Mouse (Mus musculus) testis, adult 2 months (tissue): ENCODE measurements around the gene Glp2r. TPM values are rescaled to one million over a fixed set of nuclear protein-coding genes. Genes with fewer than 3 reads are reported as not detected.

ENCODE experiments used
- H3K27ac ChIP-seq: fragments of 200-500 bp; 2 replicates; pipeline ENCODE4 v1.5.1; 2012; ENCODE audit warnings: low read depth, low read length; ENCODE audit not compliant: control insufficient read depth, insufficient read depth
- H3K27me3 ChIP-seq: fragments of 200-500 bp; 2 replicates; pipeline ENCODE4 v1.6.1; 2012; ENCODE audit warnings: mild to moderate bottlenecking, low read length, moderate library complexity; ENCODE audit not compliant: control insufficient read depth, insufficient read depth
- H3K36me3 ChIP-seq: fragments of 200-500 bp; 2 replicates; pipeline ENCODE4 v1.6.1; 2012; ENCODE audit warnings: mild to moderate bottlenecking, low read length; ENCODE audit not compliant: control insufficient read depth, insufficient read depth
- H3K4me1 ChIP-seq: fragments of 200-500 bp; 2 replicates; pipeline ENCODE4 v1.6.1; 2012; ENCODE audit warnings: low read length; ENCODE audit not compliant: control insufficient read depth, insufficient read depth
- H3K4me3 ChIP-seq: fragments of 200-500 bp; 2 replicates; pipeline ENCODE4 v1.5.1; 2012; ENCODE audit warnings: low read depth, mild to moderate bottlenecking, low read length, moderate library complexity, mixed read lengths; ENCODE audit not compliant: control insufficient read depth
- CTCF ChIP-seq: fragments of 200-500 bp; IDR thresholded peaks from 2 replicates; pipeline ENCODE4 v1.5.1; 2012; ENCODE audit warnings: low read depth, mild to moderate bottlenecking, inconsistent platforms, low read length, moderate library complexity; ENCODE audit not compliant: control insufficient read depth, insufficient read depth, insufficient replicate concordance
- POLR2A ChIP-seq: fragments of 200-500 bp; IDR thresholded peaks from 2 replicates; pipeline ENCODE4 v1.6.1; 2012; ENCODE audit warnings: low read depth, mild to moderate bottlenecking, inconsistent platforms, low read length, moderate library complexity; ENCODE audit not compliant: control insufficient read depth
- polyA plus RNA-seq: library from polyadenylated mRNA; depleted of rRNA; stranded (reverse); fragments of >200 nt; gene quantifications from 2 replicates; pipeline ENCODE4 v1.2.3, GENCODE M21; 2012

Gene Glp2r
- polyA plus RNA-seq, 1 experiment = 0.73 TPM

DNA sequence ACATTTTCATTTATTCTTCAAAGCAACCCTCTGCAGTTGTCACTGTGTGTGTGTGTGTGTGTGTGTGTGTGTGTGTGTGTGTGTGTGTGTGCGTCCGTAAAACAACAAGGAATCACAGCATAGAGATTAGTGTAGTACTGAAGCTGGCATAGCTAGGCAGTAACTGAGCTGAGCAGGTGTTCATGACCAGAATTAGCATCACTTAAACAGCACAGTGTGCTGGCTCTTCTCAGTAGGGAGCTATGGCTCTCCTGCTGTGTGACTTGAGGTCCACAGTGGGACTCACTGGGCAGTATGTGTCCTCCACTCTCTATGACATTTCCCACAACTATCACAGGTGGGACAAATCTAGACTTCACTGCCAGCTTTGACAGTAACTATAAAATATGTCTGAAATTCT, 39.9 kb downstream of the Glp2r start:
- TF ChIP-seq POLR2A = no peak
- no peak for TF ChIP-seq CTCF
- H3K4me1 ChIP-seq = no peaks in the 10 kb centered on the region
- H3K4me3 ChIP-seq = no peak overlapping the region
- no peaks in the 10 kb centered on the region for H3K36me3 ChIP-seq
- no peak overlapping the region for H3K27ac ChIP-seq
- H3K27me3 ChIP-seq = no peaks in the 10 kb centered on the region

DNA sequence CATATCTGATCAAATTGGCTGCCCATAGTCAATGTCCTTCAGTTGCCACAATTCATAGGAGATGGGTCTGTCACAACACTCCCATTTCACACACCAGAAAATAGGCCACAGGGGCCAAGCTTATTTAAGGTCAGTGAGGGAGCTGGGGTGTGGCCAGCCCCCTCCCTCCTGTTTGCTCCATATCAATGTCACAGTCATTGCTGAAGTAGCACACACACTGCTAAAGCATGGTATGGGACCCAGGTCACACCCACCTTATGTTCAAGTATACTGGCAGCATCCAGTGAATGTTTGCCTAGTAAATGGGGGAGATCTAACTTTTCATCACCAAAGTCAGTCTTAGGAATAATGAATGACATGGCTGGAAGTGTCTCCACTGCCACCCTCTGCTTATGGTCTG, 42.2 kb downstream of the Glp2r start:
- no peak overlapping the region for H3K4me3 ChIP-seq
- H3K4me1 ChIP-seq = no peaks in the 10 kb centered on the region
- H3K27me3 ChIP-seq = no peaks in the 10 kb centered on the region
- no peak overlapping the region for H3K27ac ChIP-seq
- no peaks in the 10 kb centered on the region for H3K36me3 ChIP-seq
- TF ChIP-seq POLR2A (no peak), CTCF (no peak)

- Histone ChIP-seq H3K4me3 (no peak overlapping the region), H3K4me1 (no peaks in the 10 kb centered on the region), H3K27me3 (no peaks in the 10 kb centered on the region), H3K36me3 (no peaks in the 10 kb centered on the region), H3K27ac (no peak overlapping the region)
- TF ChIP-seq CTCF = no peak
- TF ChIP-seq POLR2A = no peak
Measured at GRCm38 (mm10) chr11:67727095-67727494, 43.9 kb downstream of the Glp2r start.

GRCm38 (mm10) chr11:67723231-67724013, 47.5 kb downstream of the Glp2r start:
- no peak overlapping the region for H3K27ac ChIP-seq
- no peaks in the 10 kb centered on the region for H3K36me3 ChIP-seq
- H3K27me3 ChIP-seq = no peaks in the 10 kb centered on the region
- TF ChIP-seq POLR2A = no peak
- TF ChIP-seq CTCF = no peak
- no peaks in the 10 kb centered on the region for H3K4me1 ChIP-seq
- H3K4me3 ChIP-seq = no peak overlapping the region

DNA sequence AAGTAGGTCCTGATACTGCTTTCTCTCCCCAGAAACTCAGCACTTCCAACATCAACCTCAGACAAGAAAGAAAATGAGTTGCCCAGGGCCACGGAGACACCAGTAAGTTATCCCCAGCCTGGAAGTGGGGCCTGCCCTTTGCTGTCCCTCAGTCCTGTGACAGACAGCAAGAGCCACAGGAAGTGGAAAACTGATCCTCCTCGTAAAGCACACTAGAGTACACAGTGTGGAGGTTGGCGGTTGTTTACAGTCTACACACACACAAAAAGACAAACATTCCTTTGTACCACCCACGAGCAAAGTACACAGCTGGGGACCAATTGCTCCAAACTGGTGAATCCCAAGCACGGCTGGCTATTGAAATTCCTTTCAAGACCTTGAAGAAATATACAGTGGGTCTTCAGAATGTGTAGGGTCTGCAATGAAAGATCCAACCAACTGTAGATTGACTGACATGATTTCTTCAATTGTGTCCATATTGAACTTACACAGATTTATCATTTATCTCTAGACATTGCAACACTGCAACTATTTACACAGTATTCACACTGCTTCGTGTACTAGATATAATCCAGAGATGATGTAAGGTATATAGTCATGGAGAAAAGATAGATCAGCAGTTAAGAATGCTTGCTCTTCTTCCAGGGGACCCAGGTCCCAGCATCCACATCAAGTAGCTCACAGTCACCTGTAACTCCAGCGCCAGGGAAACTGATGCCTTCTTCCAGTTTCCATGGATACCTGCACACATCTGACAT, 48.4 kb downstream of the Glp2r start:
- Histone ChIP-seq H3K27ac (no peak overlapping the region), H3K27me3 (no peaks in the 10 kb centered on the region), H3K4me3 (no peak overlapping the region), H3K36me3 (no peaks in the 10 kb centered on the region), H3K4me1 (no peaks in the 10 kb centered on the region)
- TF ChIP-seq POLR2A = no peak
- no peak for TF ChIP-seq CTCF

DNA sequence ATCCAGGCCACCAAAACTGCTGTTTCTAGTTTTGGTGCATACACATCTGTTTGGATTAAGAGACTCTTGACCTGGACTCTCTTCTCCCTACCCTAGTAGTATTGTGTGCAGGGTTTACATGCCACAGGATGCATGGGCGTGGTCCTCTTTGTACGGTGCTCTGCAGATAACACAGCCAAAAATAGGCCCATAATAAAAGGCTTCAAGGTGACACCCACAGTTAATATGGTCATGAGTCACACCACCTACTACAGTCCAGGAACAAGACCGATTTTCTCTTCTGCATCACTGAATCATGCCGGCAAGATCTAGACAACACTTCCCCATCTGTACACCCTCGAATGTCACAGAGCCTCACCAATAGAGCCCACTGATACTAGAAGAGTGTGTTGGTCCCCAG, 49.5 kb downstream of the Glp2r start:
- TF ChIP-seq POLR2A (no peak), CTCF (no peak)
- H3K27me3 ChIP-seq = no peaks in the 10 kb centered on the region
- H3K36me3 ChIP-seq = no peaks in the 10 kb centered on the region
- no peaks in the 10 kb centered on the region for H3K4me1 ChIP-seq
- no peak overlapping the region for H3K27ac ChIP-seq
- H3K4me3 ChIP-seq = no peak overlapping the region

DNA sequence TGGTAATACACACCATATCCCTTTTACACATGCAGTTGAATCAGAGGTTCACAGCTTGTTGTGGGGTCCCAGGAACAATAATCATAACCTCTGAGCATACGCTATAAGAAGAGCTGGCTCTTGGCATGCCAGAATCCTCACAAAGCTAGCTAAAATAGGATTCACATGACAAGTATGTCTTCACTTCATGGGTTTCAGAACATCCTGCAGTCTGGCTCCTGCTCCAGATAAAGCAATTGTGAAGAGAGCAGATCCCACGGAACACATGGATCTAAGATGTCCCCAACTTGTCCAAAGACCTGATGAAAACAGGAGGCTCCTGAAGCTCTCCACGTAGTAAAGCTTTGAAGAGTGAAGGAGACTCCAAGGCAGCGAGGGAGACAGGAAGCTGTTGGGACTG, 55.6 kb downstream of the Glp2r start:
- Histone ChIP-seq H3K27me3 (no peaks in the 10 kb centered on the region), H3K4me1 (no peaks in the 10 kb centered on the region), H3K4me3 (no peak overlapping the region), H3K36me3 (no peaks in the 10 kb centered on the region), H3K27ac (no peak overlapping the region)
- TF ChIP-seq POLR2A (no peak), CTCF (no peak)

DNA sequence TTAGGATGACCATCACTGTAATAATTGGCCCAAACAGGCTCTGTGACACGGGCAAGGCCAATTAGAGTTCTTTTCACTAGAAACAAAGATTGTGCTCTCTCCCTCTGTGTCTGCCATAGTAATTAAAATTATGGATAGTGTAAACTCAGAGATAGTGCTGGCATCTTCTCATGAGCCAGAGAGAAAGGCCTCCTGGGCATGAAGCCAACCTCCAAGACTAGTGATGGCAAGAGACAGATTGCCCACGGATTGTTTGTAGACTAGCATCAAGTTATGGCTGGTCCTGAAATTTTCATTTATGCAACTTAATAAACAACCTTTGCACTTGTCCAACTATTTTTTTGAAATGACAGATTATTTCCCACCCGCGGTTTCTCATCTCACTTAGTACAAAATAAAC, 58.0 kb downstream of the Glp2r start:
- TF ChIP-seq CTCF = no peak
- TF ChIP-seq POLR2A = no peak
- H3K27ac ChIP-seq = no peak overlapping the region
- H3K36me3 ChIP-seq = no peaks in the 10 kb centered on the region
- H3K4me3 ChIP-seq = no peak overlapping the region
- no peaks in the 10 kb centered on the region for H3K27me3 ChIP-seq
- H3K4me1 ChIP-seq = no peaks in the 10 kb centered on the region
